Comparison of ENCODE assay signal across 1 mouse cellular context in genomic region chr5:142905725-142906531, GRCm38 (mm10).
TF ChIP-seq lines count a peak whose summit lies in the region.

No protein-coding gene starts in this region.

TF ChIP-seq in MEL, 35 proteins besides CTCF, POLR2A, EP300 and RAD21 (continued from another document):
- no peak for TF ChIP-seq USF2 (IDR thresholded peaks at IDR 0.05; ENCODE audit: borderline replicate concordance in 1 of 2, insufficient read depth in 1 of 2, low read depth in 1 of 2, low read length in 2 of 2)
- peak; percentile 54 for TF ChIP-seq SMC3 (IDR thresholded peaks at IDR 0.05; ENCODE audit: low read depth, low read length)
- TF ChIP-seq UBTF (IDR thresholded peaks at IDR 0.05; ENCODE audit: borderline replicate concordance, insufficient read depth, low read depth, low read length): no peak
- TF ChIP-seq TBP (IDR thresholded peaks at IDR 0.05; ENCODE audit: low read depth, low read length): peak; percentile 53; the same call in 1 of the 2 replicates
- peak; percentile 21 for TF ChIP-seq MXI1 (IDR thresholded peaks at IDR 0.05; ENCODE audit: low read depth, low read length)
- TF ChIP-seq BHLHE40 (IDR thresholded peaks at IDR 0.05; ENCODE audit: borderline replicate concordance, low read depth, low read length): peak; percentile 85
- TF ChIP-seq CHD2 (IDR thresholded peaks at IDR 0.05; ENCODE audit: low read length): no peak
